Mouse (Mus musculus): ENCODE measurements around the gene Kbtbd3.

Gene Kbtbd3

GRCm38 (mm10) chr9:4309351-4310085 lies at the start of gene Kbtbd3, which contains the start of gene Aasdhppt:
Gene Kbtbd3 (plus strand): TSS chr9:4309833.
Gene Aasdhppt (minus strand): TSS chr9:4309471.
- in situ Hi-C loops (cut with MseI, MboI) = no loop called here

GRCm38 (mm10) chr9:4259841-4260745 lies 49.5 kb upstream of the Kbtbd3 start:
- in situ Hi-C loops (cut with MseI, MboI) = no loop called here

GRCm38 (mm10) chr9:4260746-4261090 lies 48.9 kb upstream of the Kbtbd3 start:
- in situ Hi-C loops (cut with MseI, MboI) = no loop called here

- in situ Hi-C loops (cut with MseI, MboI) = no loop called here
These were observed 42.8 kb upstream of the Kbtbd3 start for GRCm38 (mm10) chr9:4266881-4267280.

DNA sequence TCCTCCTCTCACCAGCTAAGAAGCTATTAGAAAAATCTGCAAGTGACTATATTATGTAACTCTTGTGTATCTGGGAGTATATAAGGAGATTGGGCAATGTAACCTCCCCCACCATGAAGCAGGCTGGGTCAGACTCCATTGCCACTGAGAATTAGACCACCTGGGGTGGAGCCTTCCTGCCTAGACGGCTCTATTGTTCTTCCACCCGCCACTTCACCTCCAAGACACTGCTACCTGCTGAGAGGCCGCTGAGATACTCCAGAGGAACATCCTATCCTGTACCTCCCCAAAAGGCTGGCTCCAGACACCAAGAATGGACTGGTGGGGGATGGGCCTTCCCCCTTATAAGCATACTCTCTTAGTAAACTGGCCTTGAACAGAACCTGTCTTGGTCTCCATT lies 25.8 kb upstream of the Kbtbd3 start:
- in situ Hi-C loops (cut with MseI, MboI) = no loop called here

DNA sequence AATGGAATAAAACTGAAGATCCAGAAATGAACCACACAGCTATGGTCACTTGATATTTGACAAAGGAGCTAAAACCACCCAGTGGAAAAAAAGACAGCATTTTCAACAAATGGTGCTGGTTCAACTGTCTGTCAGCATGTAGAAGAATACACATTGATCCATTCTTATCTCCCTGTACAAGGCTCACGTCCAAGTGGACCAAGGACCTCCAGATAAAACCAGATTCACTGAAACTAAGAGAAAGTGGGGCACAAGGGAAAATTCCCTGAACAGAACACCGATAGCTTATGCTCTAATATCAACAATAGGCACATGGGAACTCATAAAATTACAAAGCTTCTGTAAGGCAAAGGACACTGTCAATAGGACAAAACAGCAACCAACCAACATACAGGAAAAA lies 9.2 kb upstream of the Kbtbd3 start:
- in situ Hi-C loops (cut with MseI, MboI) = no loop called here

DNA sequence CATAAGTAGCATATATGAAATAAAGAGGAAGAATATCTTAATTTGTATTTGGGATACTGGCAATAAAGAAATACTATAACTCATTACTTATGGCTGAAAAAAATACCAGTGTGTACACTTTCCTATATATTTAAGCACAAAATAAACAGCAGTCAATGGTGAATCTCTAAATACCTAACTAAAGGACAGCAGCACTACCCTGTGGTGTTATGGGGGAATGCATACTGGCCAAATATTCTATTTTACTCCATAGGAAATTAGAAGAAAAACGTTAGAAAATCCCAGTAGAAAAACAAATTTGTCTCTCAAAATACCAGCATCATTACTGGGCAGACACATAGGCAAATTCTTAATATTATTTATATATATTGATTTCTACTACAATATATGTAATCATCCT lies 4.8 kb upstream of the Kbtbd3 start:
- in situ Hi-C loops (cut with MseI, MboI) = no loop called here

GRCm38 (mm10) chr9:4308628-4309350 lies 844 bp upstream of the Kbtbd3 start:
- in situ Hi-C loops (cut with MseI, MboI) = no loop called here

- in situ Hi-C loops (cut with MseI, MboI) = no loop called here
These were observed 1.1 kb downstream of the Kbtbd3 start for GRCm38 (mm10) chr9:4310706-4311105.

GRCm38 (mm10) chr9:4311162-4311561 lies 1.5 kb downstream of the Kbtbd3 start:
- in situ Hi-C loops (cut with MseI, MboI) = no loop called here

GRCm38 (mm10) chr9:4313946-4314345 lies 4.3 kb downstream of the Kbtbd3 start:
- in situ Hi-C loops (cut with MseI, MboI) = no loop called here

GRCm38 (mm10) chr9:4315746-4316145 lies 6.1 kb downstream of the Kbtbd3 start:
- in situ Hi-C loops (cut with MseI, MboI) = no loop called here

- in situ Hi-C loops (cut with MseI, MboI) = no loop called here
These were observed 9.5 kb downstream of the Kbtbd3 start for GRCm38 (mm10) chr9:4318939-4319721.

GRCm38 (mm10) chr9:4353163-4353562 lies 43.5 kb downstream of the Kbtbd3 start:
- in situ Hi-C loops (cut with MseI, MboI) = no loop called here

DNA sequence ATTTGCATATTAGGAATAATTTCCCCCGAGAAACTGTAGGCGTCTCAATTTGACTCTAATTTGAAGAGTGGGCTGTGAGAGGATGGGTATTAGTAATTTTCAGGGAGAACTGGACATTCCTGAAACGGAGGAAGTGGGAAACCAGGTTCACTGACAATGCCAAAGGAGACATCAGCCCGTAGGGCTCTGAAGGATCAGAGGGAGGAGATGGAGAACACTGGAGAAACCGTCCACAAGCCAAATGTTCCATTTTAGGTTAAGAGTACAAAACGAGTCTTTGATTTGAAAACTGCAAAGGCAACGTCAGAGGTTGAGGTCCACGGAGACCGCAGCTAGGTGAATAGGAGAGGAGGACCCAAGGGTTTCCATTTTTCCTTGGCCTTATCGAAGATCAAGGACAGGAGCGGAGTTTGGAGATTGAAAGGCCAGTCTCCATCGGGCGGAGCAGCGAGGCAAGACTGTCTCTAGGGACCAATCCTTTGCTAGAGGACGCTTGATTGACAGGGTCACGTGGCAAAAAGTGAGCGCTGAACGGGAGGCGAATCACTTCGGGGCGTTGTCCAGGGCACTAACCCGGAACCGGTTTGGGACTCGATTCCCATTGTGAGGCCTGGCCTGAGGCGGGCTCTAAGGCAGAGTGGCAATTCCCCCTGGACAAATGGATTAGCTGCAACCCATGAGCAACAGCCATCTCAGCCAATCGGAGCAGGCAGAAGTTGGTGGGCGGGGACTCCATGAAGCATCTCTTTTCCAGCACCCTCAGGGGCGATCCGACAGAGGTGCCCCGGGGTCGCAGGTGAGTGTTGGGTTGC lies 66.4 kb downstream of the Kbtbd3 start, which contains the start of gene Msantd4:
Msantd4 (plus strand) TSS at position 735 of the 812 bp plus-strand sequence.
- in situ Hi-C loops (cut with MseI, MboI) = no loop called here

GRCm38 (mm10) chr9:4376640-4377120 lies 67.0 kb downstream of the Kbtbd3 start:
- in situ Hi-C loops (cut with MseI, MboI) = no loop called here

Measured in mouse trophoblast stem cell (cell line).